In genomic region chr4:27423846-27424245, GRCm38 (mm10) we compare ENCODE assay signal across 22 mouse cellular contexts.
"Had no signal": no experiment of that assay in that cellular context is flagged by ENCODE, and none has a peak within 500 bp of the region (broad histone marks: within the 10 kb centered on the region; RNA-seq: fewer than 3 reads in every experiment).

No protein-coding gene starts in this region.

- DNase-seq: heart, postnatal 10 days; heart, postnatal 14 days; heart, postnatal 36 days; heart, postnatal 4 days; kidney, adult 11 months; kidney, adult 18-20 months; kidney, adult 2 months; kidney, adult 8-10 months; kidney, adult 9 months; kidney, postnatal 10 days; kidney, postnatal 14 days; kidney, postnatal 25 days; kidney, postnatal 36 days; kidney, postnatal 4 days; layer of hippocampus, adult 9-11 months; layer of hippocampus, postnatal 36 days had no signal

- ATAC-seq: hindbrain, embryonic 16.5 days; hindbrain, postnatal 0 days; inflammation-experienced regulatory T-cells, adult 6 months; intestine, embryonic 15.5 days; intestine, embryonic 16.5 days; intestine, postnatal 0 days had no signal
